Mouse (Mus musculus) hindlimb bud, embryonic 11.5 days (tissue): Measurements from ENCODE around the gene Prss28.

Experiments used
- DNase-seq: peaks from one replicate; pipeline ENCODE4 v3.0.0-alpha.2; 2012; ENCODE audit warnings: low read depth, low spot score; ENCODE audit errors: extremely low spot score

Gene Prss28

GRCm38 (mm10) chr17:25340003-25340402 is 31.6 kb downstream of the Prss28 start:
- no peak for DNase-seq

- no peak for DNase-seq
Measured at GRCm38 (mm10) chr17:25341490-25341889, 33.0 kb downstream of the Prss28 start.

- no peak for DNase-seq
Measured at GRCm38 (mm10) chr17:25345462-25345861, 37.0 kb downstream of the Prss28 start, which contains the start of gene Tpsab1. Gene Tpsab1, minus strand, starts transcription at chr17:25345562.

GRCm38 (mm10) chr17:25361291-25361690 is 52.8 kb downstream of the Prss28 start:
- DNase-seq: no peak
